ENCODE assay signal across 11 mouse cellular contexts in genomic region chr2:43622844-43623243, GRCm38 (mm10).
A peak's percentile ranks its signal among the peaks of the same experiment; 100 is the strongest.
DNase-seq lines count a peak whose midpoint lies in the region; ATAC-seq and TF ChIP-seq lines count a peak whose summit lies in the region.
"Had no signal": no experiment of that assay in that cellular context is flagged by ENCODE, and none has a peak within 500 bp of the region (broad histone marks: within the 10 kb centered on the region; RNA-seq: fewer than 3 reads in every experiment).

No protein-coding gene starts in this region.

- DNase-seq in embryonic facial prominence, embryonic 11.5 days (ENCODE audit: low spot score) = peak; percentile 53
- no peak for DNase-seq in embryonic facial prominence, embryonic 10.5 days (ENCODE audit: low spot score)
- DNase-seq in liver, postnatal 0 days = no peak
- DNase-seq in liver, embryonic 11.5 days (ENCODE audit: low spot score) = no peak
- DNase-seq in embryonic facial prominence, embryonic 14.5 days (ENCODE audit: low spot score) = peak; percentile 29
- peak; percentile 36 for DNase-seq in retina, postnatal 1 day
- no peak for DNase-seq in spleen, postnatal 10 days (ENCODE audit: low spot score in 2 of 2)
- no peak for DNase-seq in thymus, adult 2 months
- DNase-seq: gastrocnemius, postnatal 14 days; kidney, postnatal 10 days; liver, embryonic 13.5 days had no signal

- peak; percentile 60 for TF ChIP-seq CTCF in liver, postnatal 0 days (IDR thresholded peaks at IDR 0.05; ENCODE audit: low read depth)
- TF ChIP-seq CTCF in thymus, adult 2 months (IDR thresholded peaks at IDR 0.05; ENCODE audit: borderline replicate concordance, control insufficient read depth, extremely low read depth, insufficient read depth, low read length, poor library complexity) = no peak

- no peak overlapping the region for H3K4me3 ChIP-seq in embryonic facial prominence, embryonic 11.5 days (ENCODE audit: low read depth, low read length)
- H3K4me3 ChIP-seq in embryonic facial prominence, embryonic 10.5 days = no peak overlapping the region
- no peak overlapping the region for H3K4me3 ChIP-seq in liver, postnatal 0 days (ENCODE audit: low read depth, low read length)
- H3K4me3 ChIP-seq in liver, embryonic 11.5 days (ENCODE audit: low read depth, low read length) = no peak overlapping the region
- H3K4me3 ChIP-seq in embryonic facial prominence, embryonic 14.5 days (ENCODE audit: low read depth, low read length) = no peak overlapping the region
- H3K4me3 ChIP-seq in thymus, adult 2 months (ENCODE audit: control insufficient read depth, insufficient read depth, low read length) = no peak overlapping the region
- H3K4me3 ChIP-seq: liver, embryonic 13.5 days had no signal

- 0% methylated on average over 1 of the region's 1 CpGs for WGBS in embryonic facial prominence, embryonic 11.5 days
- WGBS in embryonic facial prominence, embryonic 10.5 days = 3% methylated on average over 1 of the region's 1 CpGs
- WGBS in liver, postnatal 0 days (ENCODE audit: insufficient replicate concordance) = 0% methylated on average over 1 of the region's 1 CpGs
- WGBS in liver, embryonic 11.5 days = 0% methylated on average over 1 of the region's 1 CpGs
- WGBS in embryonic facial prominence, embryonic 14.5 days = 3% methylated on average over 1 of the region's 1 CpGs
- WGBS in thymus, adult 2 months = 0% methylated on average over 1 of the region's 1 CpGs

- H3K27ac ChIP-seq in embryonic facial prominence, embryonic 11.5 days (replicated peaks; ENCODE audit: low read depth, low read length) = no peak overlapping the region
- H3K27ac ChIP-seq in embryonic facial prominence, embryonic 10.5 days (replicated peaks) = no peak overlapping the region
- no peak overlapping the region for H3K27ac ChIP-seq in liver, postnatal 0 days (ENCODE audit: low read depth)
- no peak overlapping the region for H3K27ac ChIP-seq in liver, embryonic 11.5 days (ENCODE audit: low read depth, low read length)
- H3K27ac ChIP-seq in embryonic facial prominence, embryonic 14.5 days (replicated peaks; ENCODE audit: low read depth, low read length) = no peak overlapping the region
- H3K27ac ChIP-seq in thymus, adult 2 months (ENCODE audit: control insufficient read depth, insufficient read depth, low read length) = no peak overlapping the region
- H3K27ac ChIP-seq: liver, embryonic 13.5 days had no signal

- H3K9me3 ChIP-seq in embryonic facial prominence, embryonic 11.5 days (replicated peaks; ENCODE audit: control insufficient read depth, low read length) = no peaks in the 10 kb centered on the region
- H3K9me3 ChIP-seq in embryonic facial prominence, embryonic 10.5 days = no peaks in the 10 kb centered on the region
- no peaks in the 10 kb centered on the region for H3K9me3 ChIP-seq in liver, postnatal 0 days (ENCODE audit: low read length)
- no peaks in the 10 kb centered on the region for H3K9me3 ChIP-seq in liver, embryonic 11.5 days (ENCODE audit: control insufficient read depth, low read length)
- H3K9me3 ChIP-seq in embryonic facial prominence, embryonic 14.5 days (ENCODE audit: control insufficient read depth, low read length) = no peaks in the 10 kb centered on the region
- H3K9me3 ChIP-seq: liver, embryonic 13.5 days had no signal

- TF ChIP-seq POLR2A in thymus, adult 2 months (IDR thresholded peaks at IDR 0.05; ENCODE audit: control insufficient read depth, extremely low read depth, insufficient read depth, low read length, poor library complexity) = no peak

- TF ChIP-seq EP300 in liver, postnatal 0 days (IDR thresholded peaks at IDR 0.05; ENCODE audit: low read depth) = no peak

- ATAC-seq in embryonic facial prominence, embryonic 11.5 days (replicated peaks; ENCODE audit: insufficient number of reproducible peaks, low FRiP score, low TSS enrichment, low read depth) = no peak
- ATAC-seq in liver, postnatal 0 days = no peak
- ATAC-seq in liver, embryonic 11.5 days (replicated peaks; ENCODE audit: low FRiP score) = no peak
- ATAC-seq in embryonic facial prominence, embryonic 14.5 days (ENCODE audit: low read depth) = no peak

- no peaks in the 10 kb centered on the region for H3K36me3 ChIP-seq in embryonic facial prominence, embryonic 11.5 days (replicated peaks; ENCODE audit: control insufficient read depth, insufficient read depth, low read depth, low read length)
- H3K36me3 ChIP-seq in embryonic facial prominence, embryonic 10.5 days (replicated peaks) = no peaks in the 10 kb centered on the region
- H3K36me3 ChIP-seq in liver, postnatal 0 days (replicated peaks; ENCODE audit: insufficient read depth, low read length) = no peaks in the 10 kb centered on the region
- no peaks in the 10 kb centered on the region for H3K36me3 ChIP-seq in liver, embryonic 11.5 days (ENCODE audit: control insufficient read depth, insufficient read depth, low read length)
- no peaks in the 10 kb centered on the region for H3K36me3 ChIP-seq in embryonic facial prominence, embryonic 14.5 days (ENCODE audit: control insufficient read depth, insufficient read depth, low read length)
- H3K36me3 ChIP-seq in thymus, adult 2 months (ENCODE audit: control insufficient read depth, insufficient read depth, low read length) = no peaks in the 10 kb centered on the region
- H3K36me3 ChIP-seq: liver, embryonic 13.5 days had no signal

- H3K4me2 ChIP-seq in embryonic facial prominence, embryonic 11.5 days (ENCODE audit: low read depth, low read length) = no peak overlapping the region
- no peak overlapping the region for H3K4me2 ChIP-seq in liver, postnatal 0 days (ENCODE audit: low read depth, low read length)
- H3K4me2 ChIP-seq in liver, embryonic 11.5 days = no peak overlapping the region
- no peak overlapping the region for H3K4me2 ChIP-seq in embryonic facial prominence, embryonic 14.5 days (ENCODE audit: low read depth, low read length)
- H3K4me2 ChIP-seq: liver, embryonic 13.5 days had no signal

- no peaks in the 10 kb centered on the region for H3K27me3 ChIP-seq in embryonic facial prominence, embryonic 11.5 days (ENCODE audit: control insufficient read depth, insufficient read depth, low read length)
- no peaks in the 10 kb centered on the region for H3K27me3 ChIP-seq in embryonic facial prominence, embryonic 10.5 days (replicated peaks; ENCODE audit: low read depth, poor library complexity, severe bottlenecking)
- H3K27me3 ChIP-seq in liver, postnatal 0 days (ENCODE audit: insufficient read depth, low read length) = no peaks in the 10 kb centered on the region
- H3K27me3 ChIP-seq in liver, embryonic 11.5 days (replicated peaks; ENCODE audit: control insufficient read depth, insufficient read depth, low read length) = no peaks in the 10 kb centered on the region
- H3K27me3 ChIP-seq in embryonic facial prominence, embryonic 14.5 days (replicated peaks; ENCODE audit: control insufficient read depth, insufficient read depth, low read length) = no peaks in the 10 kb centered on the region
- no peaks in the 10 kb centered on the region for H3K27me3 ChIP-seq in thymus, adult 2 months (ENCODE audit: control insufficient read depth, insufficient read depth, low read length)
- H3K27me3 ChIP-seq: liver, embryonic 13.5 days had no signal

- H3K4me1 ChIP-seq in embryonic facial prominence, embryonic 11.5 days (ENCODE audit: control insufficient read depth, insufficient read depth, low read length) = no peaks in the 10 kb centered on the region
- no peaks in the 10 kb centered on the region for H3K4me1 ChIP-seq in embryonic facial prominence, embryonic 10.5 days
- H3K4me1 ChIP-seq in liver, postnatal 0 days (ENCODE audit: insufficient read depth) = no peaks in the 10 kb centered on the region
- H3K4me1 ChIP-seq in liver, embryonic 11.5 days (replicated peaks; ENCODE audit: control insufficient read depth, insufficient read depth, low read length) = no peaks in the 10 kb centered on the region
- H3K4me1 ChIP-seq in embryonic facial prominence, embryonic 14.5 days (ENCODE audit: control insufficient read depth, insufficient read depth, low read length) = no peaks in the 10 kb centered on the region
- no peaks in the 10 kb centered on the region for H3K4me1 ChIP-seq in thymus, adult 2 months (replicated peaks; ENCODE audit: control insufficient read depth, insufficient read depth, low read length)
- H3K4me1 ChIP-seq: liver, embryonic 13.5 days had no signal

- H3K9ac ChIP-seq in embryonic facial prominence, embryonic 11.5 days (replicated peaks; ENCODE audit: low read length) = no peak overlapping the region
- H3K9ac ChIP-seq in liver, postnatal 0 days (replicated peaks) = no peak overlapping the region
- H3K9ac ChIP-seq in liver, embryonic 11.5 days (ENCODE audit: low read depth, low read length) = no peak overlapping the region
- no peak overlapping the region for H3K9ac ChIP-seq in embryonic facial prominence, embryonic 14.5 days (ENCODE audit: low read depth, low read length)
- H3K9ac ChIP-seq: liver, embryonic 13.5 days had no signal

Comparison
In these comparisons a context has a peak if more than half of its experiments do, and no peak if none do; other contexts are left out.
1. DNase-seq: peak in embryonic facial prominence, embryonic 11.5 days (single experiment), embryonic facial prominence, embryonic 14.5 days (single experiment) and retina, postnatal 1 day (single experiment); none in embryonic facial prominence, embryonic 10.5 days (single experiment), liver, postnatal 0 days (single experiment), liver, embryonic 11.5 days (single experiment), spleen, postnatal 10 days (0 of 2) and thymus, adult 2 months (single experiment).